Mouse (Mus musculus): ENCODE measurements around the gene Heg1. TPM values are rescaled to one million over a fixed set of nuclear protein-coding genes. Genes with fewer than 3 reads are reported as not detected.

Gene Heg1
- total RNA-seq, 2 experiments from 2014 or later, result 21.8 to 26.4 TPM

DNA sequence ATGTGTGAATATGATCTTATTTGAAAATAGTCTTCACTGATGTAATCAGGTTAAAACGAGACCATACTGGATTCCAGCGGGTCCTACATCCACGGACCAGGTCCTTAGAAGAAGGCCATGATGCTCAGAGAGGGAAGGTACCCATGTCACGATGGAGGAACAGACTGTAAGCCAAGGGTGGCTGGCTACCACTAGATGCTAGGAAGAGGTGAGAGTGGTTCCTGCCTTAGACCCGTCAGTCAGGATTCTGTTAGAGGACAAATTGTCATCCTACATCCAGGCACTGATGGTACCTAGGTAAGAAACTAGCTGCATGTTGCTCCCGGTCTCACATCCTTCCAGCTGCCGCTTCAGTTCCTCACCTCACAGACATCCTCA, 6.9 kb upstream of the Heg1 start:
- no peak for DNase-seq

DNA sequence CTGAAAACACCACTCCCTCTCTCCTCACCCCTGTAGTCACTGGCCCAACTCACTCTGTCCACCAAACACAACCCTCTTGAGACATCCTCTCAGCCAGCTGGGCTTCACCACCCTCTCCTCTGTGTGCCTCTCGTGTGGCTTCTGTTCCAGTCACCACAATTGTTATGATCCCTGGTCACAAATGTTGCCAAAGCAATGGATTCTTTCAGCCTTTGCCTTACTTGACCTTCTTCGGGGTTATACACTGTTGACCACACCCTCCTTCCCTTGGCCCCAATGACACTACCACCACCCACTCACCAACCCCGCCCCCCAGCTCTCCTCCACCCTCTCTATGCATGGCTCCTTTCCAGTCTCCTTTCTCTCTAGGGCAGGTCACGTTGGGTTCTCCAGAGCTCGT, 6.3 kb upstream of the Heg1 start:
- DNase-seq, result no peak

DNA sequence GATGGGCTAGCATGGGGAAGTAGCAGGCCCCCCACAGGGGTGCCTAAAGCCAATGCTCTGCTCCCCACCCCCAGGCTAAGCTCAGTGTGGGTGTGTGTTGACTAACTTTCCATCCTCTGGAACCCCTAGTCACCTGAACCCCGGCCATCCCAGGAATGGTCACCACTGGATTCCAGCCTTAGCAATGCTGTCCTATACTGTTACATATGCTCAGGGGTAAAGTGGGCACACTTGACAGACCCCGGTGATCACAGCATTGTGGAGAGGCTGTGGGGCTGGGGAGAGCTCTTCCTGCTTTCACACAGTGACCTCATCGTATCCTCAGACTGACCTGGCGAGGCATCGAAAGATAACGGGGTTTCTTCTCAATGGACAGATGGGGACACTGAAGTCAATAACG, 3.9 kb upstream of the Heg1 start:
- no peak for DNase-seq

DNA sequence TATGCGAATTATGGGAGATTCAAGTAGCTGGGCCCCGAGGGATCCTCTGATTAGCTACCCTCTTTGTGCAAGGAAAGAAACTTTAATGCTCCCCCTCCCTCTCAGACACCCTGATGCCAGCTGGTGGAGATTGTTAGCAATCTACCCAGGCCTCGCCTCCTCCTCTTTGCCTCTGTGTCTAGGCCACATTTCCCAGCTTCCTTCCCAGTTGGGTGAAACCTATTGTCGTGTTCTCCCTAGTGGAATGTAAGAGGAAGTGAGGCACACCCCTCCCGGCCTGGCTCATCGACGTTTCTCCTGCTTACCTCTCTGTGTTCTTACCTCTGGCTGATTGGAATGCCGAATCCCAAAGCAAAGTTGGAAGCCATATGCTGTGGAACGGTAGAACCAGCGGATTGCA, 3.4 kb upstream of the Heg1 start:
- DNase-seq, result no peak

DNA sequence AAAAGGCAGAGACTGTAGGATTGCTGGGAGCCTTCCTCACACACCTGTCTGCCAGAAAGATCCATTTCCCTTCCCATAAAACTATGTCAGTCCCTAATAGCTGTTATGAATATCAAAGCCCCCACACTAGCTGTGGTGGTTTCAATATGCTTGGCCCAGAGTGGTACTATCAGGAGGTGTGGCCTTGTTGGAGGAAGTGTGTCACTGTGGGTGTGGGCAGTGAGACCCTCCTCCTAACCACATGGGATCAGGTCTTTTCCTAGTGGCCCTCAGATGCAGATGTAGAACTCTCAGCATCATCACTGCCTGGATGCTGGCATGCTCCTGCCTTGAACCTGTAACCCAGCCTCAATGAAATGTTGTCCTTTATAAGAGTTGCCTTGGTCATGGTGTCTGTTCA, 2.5 kb upstream of the Heg1 start:
- DNase-seq, result no peak

DNA sequence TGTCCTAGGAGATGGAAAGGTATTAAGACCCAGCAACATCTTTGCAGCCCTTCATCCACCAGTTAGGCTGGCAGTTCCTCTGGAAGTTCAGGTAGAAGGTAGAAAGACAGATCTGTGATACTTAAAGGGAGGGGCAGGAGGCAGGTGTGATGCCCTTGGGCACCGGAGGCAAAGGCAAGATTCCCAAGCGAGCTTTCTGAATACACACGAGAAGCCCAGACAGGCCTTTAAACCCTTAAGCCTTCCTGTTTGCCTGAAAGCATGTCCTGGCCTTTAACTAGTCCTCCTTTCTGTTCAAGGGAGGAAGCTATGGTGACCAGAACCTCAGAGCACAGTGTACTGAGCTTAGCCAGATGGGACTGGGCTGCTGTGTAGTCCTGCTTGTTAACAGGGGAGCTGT, 1.5 kb upstream of the Heg1 start:
- DNase-seq, result no peak

DNA sequence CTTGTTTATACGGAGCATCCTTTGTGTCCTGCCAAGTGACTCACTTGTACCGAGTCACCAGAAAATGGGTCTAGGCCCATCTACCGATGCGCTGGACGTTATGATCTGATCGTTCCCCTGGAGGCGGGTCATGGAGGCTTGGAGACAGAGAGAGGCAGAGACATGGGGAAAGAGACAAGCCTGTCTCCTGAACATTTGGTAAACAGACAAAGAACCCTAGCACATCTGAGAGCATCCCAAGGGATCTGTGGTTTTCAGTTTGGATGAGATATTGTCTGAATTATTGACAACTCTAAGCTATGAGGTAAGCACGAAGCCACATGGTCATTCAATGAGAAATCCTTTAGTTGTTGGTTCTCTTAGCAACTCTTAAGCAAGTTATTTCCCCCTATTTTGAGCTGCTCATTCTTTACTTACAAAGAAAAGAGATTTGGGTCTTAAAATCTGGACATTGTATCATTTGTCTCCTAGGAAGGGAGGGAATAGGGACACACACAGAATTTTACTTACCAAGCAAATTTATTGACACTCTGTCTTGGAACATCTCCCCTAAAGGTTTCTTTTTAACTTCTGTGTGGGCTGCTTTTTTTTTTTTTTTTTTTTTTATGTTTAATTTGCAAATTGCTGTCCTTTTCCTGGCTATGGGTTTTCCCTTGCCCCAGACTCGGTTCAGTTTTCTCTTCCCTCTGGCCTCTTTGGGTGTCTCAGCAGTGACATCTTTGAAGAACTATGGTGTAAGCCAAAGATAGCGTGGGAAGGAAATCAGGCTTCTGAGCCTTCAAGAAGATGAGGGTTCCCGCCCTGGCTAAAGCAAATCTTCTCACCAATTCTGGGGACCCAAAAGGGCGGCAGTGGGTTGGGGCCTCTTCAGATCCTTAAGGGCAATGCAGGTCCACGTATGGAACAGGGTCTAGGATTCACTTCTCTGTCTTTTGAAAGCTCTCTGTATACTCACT, 686 bp upstream of the Heg1 start:
- DNase-seq, result no peak

DNA sequence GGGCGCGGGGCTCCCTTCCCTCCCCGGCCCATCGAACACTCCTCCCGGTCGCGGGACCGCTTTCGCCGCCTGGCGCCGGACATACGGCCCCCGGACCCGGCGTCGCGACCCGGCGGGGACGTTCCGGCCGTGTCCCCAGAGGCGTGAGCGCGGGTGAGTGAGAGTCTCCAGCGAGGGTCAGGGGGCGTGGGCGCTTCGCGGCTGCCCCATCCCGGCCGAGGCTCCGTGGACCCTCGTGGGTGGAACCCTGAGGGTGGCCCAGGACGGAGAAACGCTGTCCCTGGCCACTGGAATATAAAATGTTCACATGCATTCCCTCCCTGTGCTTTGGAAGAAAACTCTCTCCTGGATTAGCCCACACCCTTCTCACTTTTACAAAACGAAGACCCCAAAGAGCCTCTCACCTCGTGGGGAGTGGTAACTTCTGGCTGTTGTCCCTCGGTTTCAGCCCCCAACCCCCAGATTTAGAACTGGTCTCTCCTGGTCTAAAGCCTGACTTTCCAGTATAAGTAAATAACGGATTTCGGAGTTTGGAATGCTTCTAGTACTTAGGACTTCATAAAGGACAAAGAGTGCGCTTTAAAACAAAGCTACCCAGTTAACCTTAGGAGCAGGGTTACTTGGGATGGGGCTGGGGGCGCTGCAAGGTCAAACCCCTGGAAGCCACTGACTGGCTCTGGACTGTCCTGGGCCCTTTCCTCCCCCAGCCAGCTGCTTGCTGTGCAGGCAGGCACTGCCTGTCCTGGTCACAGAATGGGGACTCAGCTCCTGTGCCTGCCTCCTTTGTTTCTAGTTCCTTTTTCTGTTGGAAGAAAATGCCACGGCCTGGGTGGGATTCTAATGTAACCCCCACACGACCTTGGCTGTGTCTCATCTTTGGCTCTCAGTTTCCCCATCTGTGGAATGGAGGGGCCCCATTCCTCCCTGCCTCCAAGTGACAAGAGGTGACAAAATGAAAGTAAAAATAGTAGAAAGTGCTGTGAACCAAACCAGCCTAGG, 832 bp downstream of the Heg1 start:
- DNase-seq, result peak in 1 of 2 experiments; percentile 10

DNA sequence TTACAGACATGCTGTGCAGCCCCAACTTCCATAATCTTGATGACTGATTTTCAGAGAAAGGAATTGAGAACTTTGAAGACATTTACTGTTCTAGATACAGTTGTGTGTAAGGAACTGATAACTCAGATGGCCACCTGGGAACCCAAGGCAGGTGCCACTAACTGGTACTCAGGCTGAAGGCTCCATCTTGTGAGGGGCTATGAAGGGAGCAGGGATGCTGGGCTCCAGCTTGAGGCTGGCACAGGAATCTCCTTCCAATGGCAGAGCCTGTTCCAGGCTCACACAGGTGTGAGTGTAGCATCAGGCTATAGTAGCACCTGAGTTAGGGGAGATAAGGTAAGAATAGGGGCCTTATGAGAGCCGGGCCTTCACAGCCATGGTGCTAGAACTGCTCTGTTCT, 1.9 kb downstream of the Heg1 start:
- DNase-seq, result no peak

DNA sequence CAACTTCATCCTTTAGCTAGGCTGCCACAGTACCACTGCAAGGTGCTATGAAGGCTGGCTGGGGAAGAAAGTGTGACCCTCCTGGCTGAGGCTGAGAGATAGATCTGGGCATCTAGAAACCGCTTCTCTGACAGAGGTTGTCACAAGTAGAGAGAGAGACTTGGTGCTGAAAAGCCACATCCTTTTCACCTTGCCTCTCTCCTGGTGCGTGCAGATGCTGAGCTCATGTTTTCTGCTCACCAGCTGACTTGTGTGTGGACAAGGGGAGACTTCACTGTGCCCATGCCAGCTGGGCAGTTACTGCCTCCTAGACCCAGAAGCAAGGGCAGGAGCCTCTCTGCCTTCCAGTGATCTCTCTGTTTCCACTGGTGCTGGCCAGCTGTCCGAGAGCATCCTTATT, 3.6 kb downstream of the Heg1 start:
- no peak for DNase-seq

DNA sequence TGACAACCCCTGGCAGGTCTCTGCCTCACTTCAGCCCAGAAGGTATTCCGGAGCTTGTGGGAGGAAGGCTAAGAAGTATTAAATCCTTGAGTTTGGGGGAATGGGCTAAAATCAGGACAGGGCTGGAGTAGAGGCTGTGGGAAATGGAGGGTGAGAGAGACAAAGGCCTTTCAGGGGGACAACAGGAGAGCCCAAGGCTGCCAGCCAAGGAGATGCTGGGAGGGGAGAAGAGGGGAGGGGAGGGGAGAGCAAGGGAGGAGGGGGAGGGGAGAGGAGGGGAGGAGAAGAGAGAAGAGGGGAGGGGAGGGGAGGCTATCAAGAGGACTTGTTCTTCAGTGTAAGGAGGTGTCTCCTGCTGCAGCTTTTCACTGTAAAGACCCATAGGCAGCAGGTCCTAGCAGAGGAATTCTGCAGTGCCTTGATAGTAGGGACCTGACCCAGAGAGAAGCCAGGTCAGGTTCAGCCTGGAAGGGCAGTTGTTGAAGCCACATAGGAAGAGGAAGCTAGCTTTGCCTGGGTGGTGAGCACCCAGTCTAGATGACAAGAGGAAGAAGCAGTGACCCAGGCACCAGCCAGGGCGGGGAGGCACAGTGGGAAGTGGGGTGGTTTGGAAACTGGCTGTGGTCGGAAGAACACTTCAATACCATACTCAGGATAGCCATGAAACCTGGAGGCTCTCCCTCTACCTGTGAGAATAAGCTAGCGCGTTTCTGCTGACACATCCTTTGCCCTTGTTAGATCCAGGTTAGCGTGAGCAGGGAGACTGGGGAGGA, 7.0 kb downstream of the Heg1 start:
- DNase-seq, result no peak

DNA sequence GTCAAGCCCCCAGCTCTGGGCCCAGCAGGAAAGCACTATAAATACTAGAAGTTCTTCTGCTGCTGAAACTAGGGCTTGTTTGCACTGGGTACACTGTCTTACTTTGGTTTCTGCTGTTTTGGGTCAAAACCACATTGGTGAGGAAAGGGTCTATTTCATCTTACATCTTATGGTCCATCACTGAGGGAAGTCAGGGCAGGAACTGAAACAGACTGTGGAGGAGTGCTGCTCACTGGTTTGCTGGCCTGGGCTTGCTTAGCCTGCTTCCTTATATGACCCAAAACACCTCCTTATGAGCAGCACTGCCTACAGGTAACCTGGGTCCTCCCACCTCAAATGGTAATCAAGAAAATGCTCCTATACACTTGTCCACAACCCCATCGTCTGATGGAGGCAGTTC, 9.4 kb downstream of the Heg1 start:
- DNase-seq, result no peak

DNA sequence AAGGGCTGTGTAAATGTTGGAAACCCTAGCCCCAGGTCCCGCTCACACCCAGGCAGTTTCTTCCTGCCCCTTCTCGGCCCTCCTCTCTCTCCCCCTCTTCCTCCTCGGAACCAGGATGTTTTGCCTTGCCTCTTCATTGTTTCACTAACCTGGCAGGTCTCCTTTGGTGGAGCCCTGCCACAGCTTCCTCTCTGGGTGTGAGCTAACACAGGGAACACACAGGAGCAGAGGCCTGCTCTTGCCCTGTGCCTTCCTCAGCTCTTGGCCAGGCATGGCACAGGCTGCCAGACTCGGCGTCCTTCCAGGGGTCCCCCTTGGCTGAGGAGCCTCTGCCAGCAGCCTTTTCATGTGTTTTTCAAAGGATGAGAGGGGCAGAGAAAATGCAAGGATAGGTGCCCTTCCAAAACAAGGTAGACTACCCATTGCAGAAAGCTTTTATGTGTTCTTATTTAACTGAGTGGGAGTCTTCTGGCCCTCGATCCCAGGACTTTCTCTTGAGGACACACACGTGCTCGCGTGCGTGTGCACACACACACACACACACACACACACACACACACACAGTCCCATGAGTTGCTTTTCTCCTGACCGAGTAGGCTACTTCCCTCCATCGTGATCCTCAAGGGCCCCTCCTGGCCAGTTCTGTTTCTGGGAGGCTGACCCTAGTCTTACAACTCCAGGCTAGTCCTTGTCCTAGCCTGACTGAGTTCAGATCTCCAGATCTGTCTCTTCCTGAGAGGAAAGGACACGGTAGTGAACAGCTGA, 12.8 kb downstream of the Heg1 start:
- DNase-seq, result peak in 1 of 2 experiments; percentile 26

DNA sequence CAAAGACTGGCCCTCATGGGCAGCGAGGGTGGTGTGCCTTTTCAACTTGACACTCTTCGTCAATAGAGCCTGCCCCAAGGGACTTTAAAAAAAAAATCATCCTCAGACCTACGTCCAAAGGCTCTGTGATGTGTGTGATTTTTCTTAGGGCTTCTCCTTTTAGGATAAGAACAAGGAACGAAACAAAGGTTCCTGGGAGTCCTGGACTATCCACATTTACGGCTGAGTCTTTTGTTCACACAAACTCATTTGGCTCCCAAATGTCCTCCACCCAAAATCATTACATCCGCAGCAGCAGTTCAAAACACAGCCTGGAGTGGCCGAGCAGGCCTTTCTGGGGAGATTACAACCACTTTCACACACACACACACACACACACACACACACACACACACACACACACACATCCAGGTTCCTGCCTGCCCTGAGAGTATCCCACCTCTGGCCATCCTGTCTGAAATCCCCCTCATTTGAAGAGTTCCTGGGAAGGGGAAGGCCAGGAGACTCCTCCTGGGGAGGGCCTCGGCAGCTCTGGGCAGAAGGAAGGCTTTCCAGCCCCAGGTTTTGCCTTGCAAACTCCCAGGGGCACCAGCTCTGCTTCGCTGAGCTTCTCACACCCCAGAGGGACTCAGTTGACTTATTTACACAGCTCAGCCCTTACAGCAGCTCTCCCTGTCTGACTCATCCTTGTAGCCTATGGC, 13.6 kb downstream of the Heg1 start:
- DNase-seq, result no peak

DNA sequence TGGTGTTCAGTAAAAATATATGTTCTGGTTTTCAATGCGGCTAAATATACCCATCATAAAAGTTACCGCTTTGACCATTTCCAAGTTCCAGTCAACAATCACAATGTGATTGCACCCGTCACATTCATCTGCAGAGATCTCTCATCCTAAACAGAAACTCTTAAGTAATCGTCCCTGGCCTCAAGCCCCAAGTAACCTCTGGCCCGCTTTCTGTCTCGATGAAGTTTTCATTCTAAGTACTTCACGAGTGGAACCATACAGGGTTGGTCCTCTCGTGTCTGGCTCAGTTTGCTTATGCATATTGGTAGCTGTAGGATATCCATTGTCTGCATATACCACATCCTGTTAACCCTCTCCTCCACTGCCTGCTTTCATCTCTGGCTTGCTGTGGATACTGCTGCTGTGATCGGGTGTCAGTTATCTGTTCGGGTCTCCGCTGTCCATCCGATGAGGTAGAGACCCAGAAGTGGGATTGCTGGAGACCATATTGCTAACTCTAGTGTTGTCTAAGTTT, 14.2 kb downstream of the Heg1 start:
- DNase-seq, result no peak

DNA sequence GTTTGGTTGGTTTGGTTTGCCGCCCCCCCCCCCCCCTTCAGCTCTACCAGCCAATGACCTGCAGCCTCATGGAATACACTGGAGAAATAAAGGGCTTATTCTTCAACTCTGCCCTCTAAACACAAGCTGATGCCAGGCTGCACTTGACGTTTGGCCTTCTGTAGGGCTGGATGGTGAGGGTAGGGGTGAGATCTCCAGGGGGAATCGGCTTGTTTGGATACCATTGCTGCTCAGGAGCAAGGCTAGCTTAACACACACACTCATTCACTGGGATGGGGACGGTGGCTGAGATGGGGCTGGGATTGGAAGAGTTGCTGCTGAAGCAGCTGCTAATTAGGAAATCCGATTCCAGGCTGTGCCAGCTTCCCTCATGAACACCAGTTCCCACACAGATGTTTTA, 16.4 kb downstream of the Heg1 start:
- DNase-seq, result no peak

DNA sequence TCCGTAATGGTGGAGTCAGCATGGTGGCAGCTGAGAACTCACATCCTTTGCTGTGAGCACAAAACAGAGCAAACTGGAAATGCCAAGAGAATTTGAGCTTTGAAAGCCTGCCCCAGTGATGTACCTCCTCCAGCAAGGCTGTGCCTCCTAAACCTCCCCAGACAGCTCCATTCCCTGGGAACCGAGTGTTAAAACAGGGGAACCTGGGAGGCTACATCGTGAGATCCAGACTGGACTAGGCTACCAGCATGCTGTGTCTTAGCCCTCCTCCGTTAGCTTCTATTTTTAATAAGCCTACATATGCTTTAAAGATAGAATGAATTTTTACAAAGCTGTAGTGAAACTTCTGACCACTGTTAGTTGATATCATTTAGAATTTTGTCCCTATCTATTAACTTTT, 17.7 kb downstream of the Heg1 start:
- DNase-seq, result no peak

DNA sequence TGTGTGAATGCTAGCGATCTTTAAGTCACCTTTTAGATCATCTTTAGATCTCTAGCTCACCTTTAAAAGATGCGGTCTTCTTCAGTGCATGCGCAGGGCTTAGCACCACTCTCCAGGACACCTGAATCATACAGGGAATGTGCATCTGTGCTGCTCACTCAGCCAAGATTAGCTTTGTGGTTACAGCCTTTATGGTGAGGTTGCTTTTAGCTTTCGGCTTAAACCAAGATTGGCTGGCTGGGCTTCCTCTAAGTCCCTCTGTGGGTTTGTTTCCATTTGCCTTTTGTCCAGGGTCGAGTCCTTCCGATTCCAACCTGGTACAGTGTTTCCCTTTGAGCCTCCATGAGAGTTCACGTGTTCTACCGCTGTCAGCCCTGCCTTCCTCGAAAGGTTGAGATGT, 20.1 kb downstream of the Heg1 start:
- no peak for DNase-seq

DNA sequence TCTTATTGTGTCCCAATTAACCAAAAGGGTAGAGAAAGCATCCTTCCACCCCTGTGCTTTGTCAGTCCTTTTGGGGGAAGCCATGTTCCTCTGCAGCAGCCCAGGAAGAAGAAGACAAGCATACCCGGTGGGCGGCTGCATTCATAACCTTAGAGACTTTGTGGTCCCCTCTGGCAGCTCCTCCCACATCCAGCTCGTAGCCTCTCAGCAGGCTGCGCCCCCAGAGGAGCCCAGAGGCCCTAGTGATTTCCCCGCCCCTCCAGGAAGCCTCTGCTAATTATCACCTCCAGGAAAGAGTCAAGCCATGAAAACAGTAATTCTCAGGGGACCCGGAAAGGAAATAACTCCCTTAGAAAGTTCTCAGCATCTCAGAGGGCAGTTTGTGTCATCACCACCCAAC, 21.1 kb downstream of the Heg1 start:
- no peak for DNase-seq

DNA sequence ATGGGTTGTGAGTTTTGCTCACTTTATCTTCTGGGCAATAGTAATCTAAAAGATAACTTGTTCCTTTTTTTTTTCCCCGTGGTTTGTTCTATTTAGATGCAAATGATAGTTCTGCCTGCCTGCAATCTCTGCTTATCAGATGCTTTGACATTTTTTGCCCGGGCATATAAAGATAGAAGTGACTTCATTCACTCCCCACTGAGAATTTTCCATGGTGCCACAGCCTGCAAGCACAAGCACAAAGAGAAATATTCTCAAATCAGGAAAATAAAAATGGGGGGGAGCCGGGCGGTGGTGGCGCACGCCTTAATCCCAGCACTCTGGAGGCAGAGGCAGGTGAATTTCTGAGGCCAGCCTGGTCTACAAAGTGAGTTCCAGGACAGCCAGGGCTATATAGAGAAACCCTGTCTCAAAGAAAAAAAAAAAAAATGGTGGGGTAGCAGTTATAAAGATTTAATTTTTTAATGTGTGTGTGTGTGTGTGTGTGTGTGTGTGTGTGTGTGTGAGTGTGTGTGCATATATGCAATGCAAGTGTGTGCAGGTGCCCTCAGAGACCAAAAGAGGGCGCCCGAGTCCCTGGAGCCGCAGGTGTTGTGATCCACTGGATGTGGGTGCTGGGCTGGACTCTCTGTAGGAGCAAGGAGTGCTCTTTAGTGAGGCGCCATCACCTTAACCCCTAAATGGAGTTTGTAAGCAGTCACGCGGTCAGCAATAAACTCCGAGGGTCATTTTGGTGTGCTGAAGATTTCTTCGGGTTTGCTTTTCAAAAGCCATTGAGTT, 22.1 kb downstream of the Heg1 start:
- DNase-seq, result no peak
